Mouse (Mus musculus): ENCODE results near the gene Chga. TPM values are rescaled to one million over a fixed set of nuclear protein-coding genes. Genes with fewer than 3 reads are reported as not detected.

The Chga gene
- polyA plus RNA-seq (2012; rRNA removed) = 187 and 216 TPM in 2 replicates

- peak; percentile 90 to 92 for DNase-seq
- Histone ChIP-seq H3K27me3 (ENCODE audit: control insufficient read depth, insufficient read depth, low read length) (no peaks in the 10 kb centered on the region), H3K4me3 (replicated peaks; ENCODE audit: insufficient read depth, low read depth, low read length) (peak within 1 kb of the TSS; percentile 76), H3K4me1 (ENCODE audit: control insufficient read depth, insufficient read depth, low read length) (peaks cover 10% of the 10 kb centered on the region; the same call in 1 of the 2 replicates), H3K27ac (ENCODE audit: insufficient read depth, low read length) (peak within 1 kb of the TSS; percentile 41)
- 2% methylated on average over 46 of the region's 48 CpGs for WGBS
- TF ChIP-seq POLR2A (IDR thresholded peaks at IDR 0.05; ENCODE audit: borderline replicate concordance, insufficient read depth, low read length) (peak; percentile 99), CTCF (IDR thresholded peaks at IDR 0.05; ENCODE audit: borderline replicate concordance, insufficient read depth, low read depth, low read length) (no peak; the same call in 1 of the 2 replicates)
Measured at GRCm38 (mm10) chr12:102554721-102555516, at the start of gene Chga. Gene Chga (plus strand): TSS chr12:102554969.

- Histone ChIP-seq H3K4me1 (ENCODE audit: control insufficient read depth, insufficient read depth, low read length) (0 out of 2 replicates have a peak, but pooled peaks cover 3% of the 10 kb centered on the region), H3K4me3 (replicated peaks; ENCODE audit: insufficient read depth, low read depth, low read length) (no peak overlapping the region), H3K27ac (ENCODE audit: insufficient read depth, low read length) (no peak overlapping the region), H3K27me3 (ENCODE audit: control insufficient read depth, insufficient read depth, low read length) (no peaks in the 10 kb centered on the region)
- TF ChIP-seq POLR2A (IDR thresholded peaks at IDR 0.05; ENCODE audit: borderline replicate concordance, insufficient read depth, low read length) (no peak), CTCF (IDR thresholded peaks at IDR 0.05; ENCODE audit: borderline replicate concordance, insufficient read depth, low read depth, low read length) (no peak)
- 86% methylated on average over 9 of the region's 9 CpGs for WGBS
- DNase-seq = no peak
Measured at GRCm38 (mm10) chr12:102505131-102505713, 49.5 kb upstream of the Chga start.

GRCm38 (mm10) chr12:102505949-102506348, 48.8 kb upstream of the Chga start:
- TF ChIP-seq CTCF (IDR thresholded peaks at IDR 0.05; ENCODE audit: borderline replicate concordance, insufficient read depth, low read depth, low read length) = no peak
- no peak for TF ChIP-seq POLR2A (IDR thresholded peaks at IDR 0.05; ENCODE audit: borderline replicate concordance, insufficient read depth, low read length)
- Histone ChIP-seq H3K27ac (ENCODE audit: insufficient read depth, low read length) (no peak overlapping the region), H3K27me3 (ENCODE audit: control insufficient read depth, insufficient read depth, low read length) (no peaks in the 10 kb centered on the region), H3K4me3 (replicated peaks; ENCODE audit: insufficient read depth, low read depth, low read length) (no peak overlapping the region), H3K4me1 (ENCODE audit: control insufficient read depth, insufficient read depth, low read length) (peaks cover 7% of the 10 kb centered on the region)
- 97% methylated on average over 7 of the region's 7 CpGs for WGBS
- DNase-seq = no peak

GRCm38 (mm10) chr12:102511363-102511762, 43.4 kb upstream of the Chga start:
- WGBS = 5% methylated on average over 3 of the region's 3 CpGs
- Histone ChIP-seq H3K4me3 (replicated peaks; ENCODE audit: insufficient read depth, low read depth, low read length) (no peak overlapping the region), H3K27ac (ENCODE audit: insufficient read depth, low read length) (no peak overlapping the region), H3K4me1 (ENCODE audit: control insufficient read depth, insufficient read depth, low read length) (peaks cover 15% of the 10 kb centered on the region), H3K27me3 (ENCODE audit: control insufficient read depth, insufficient read depth, low read length) (no peaks in the 10 kb centered on the region)
- no peak for TF ChIP-seq CTCF (IDR thresholded peaks at IDR 0.05; ENCODE audit: borderline replicate concordance, insufficient read depth, low read depth, low read length)
- no peak for TF ChIP-seq POLR2A (IDR thresholded peaks at IDR 0.05; ENCODE audit: borderline replicate concordance, insufficient read depth, low read length)
- peak; percentile 76 to 84 for DNase-seq

GRCm38 (mm10) chr12:102514151-102514550, 40.6 kb upstream of the Chga start:
- H3K27me3 ChIP-seq (ENCODE audit: control insufficient read depth, insufficient read depth, low read length) = no peaks in the 10 kb centered on the region
- no peak overlapping the region for H3K4me3 ChIP-seq (replicated peaks; ENCODE audit: insufficient read depth, low read depth, low read length)
- H3K4me1 ChIP-seq (ENCODE audit: control insufficient read depth, insufficient read depth, low read length) = peaks cover 15% of the 10 kb centered on the region
- DNase-seq = no peak
- WGBS = 86% methylated on average over 6 of the region's 6 CpGs
- H3K27ac ChIP-seq (ENCODE audit: insufficient read depth, low read length) = no peak overlapping the region
- TF ChIP-seq CTCF (IDR thresholded peaks at IDR 0.05; ENCODE audit: borderline replicate concordance, insufficient read depth, low read depth, low read length) (no peak), POLR2A (IDR thresholded peaks at IDR 0.05; ENCODE audit: borderline replicate concordance, insufficient read depth, low read length) (no peak)

- Histone ChIP-seq H3K4me3 (replicated peaks; ENCODE audit: insufficient read depth, low read depth, low read length) (no peak overlapping the region), H3K27ac (ENCODE audit: insufficient read depth, low read length) (no peak overlapping the region), H3K4me1 (ENCODE audit: control insufficient read depth, insufficient read depth, low read length) (peaks cover 14% of the 10 kb centered on the region), H3K27me3 (ENCODE audit: control insufficient read depth, insufficient read depth, low read length) (no peaks in the 10 kb centered on the region)
- TF ChIP-seq POLR2A (IDR thresholded peaks at IDR 0.05; ENCODE audit: borderline replicate concordance, insufficient read depth, low read length) (no peak), CTCF (IDR thresholded peaks at IDR 0.05; ENCODE audit: borderline replicate concordance, insufficient read depth, low read depth, low read length) (no peak)
- no peak for DNase-seq
- WGBS = 87% methylated on average over 6 of the region's 6 CpGs
Measured at GRCm38 (mm10) chr12:102514751-102515150, 40.0 kb upstream of the Chga start.

- H3K4me3 ChIP-seq (replicated peaks; ENCODE audit: insufficient read depth, low read depth, low read length) = no peak overlapping the region
- TF ChIP-seq CTCF (IDR thresholded peaks at IDR 0.05; ENCODE audit: borderline replicate concordance, insufficient read depth, low read depth, low read length) (no peak), POLR2A (IDR thresholded peaks at IDR 0.05; ENCODE audit: borderline replicate concordance, insufficient read depth, low read length) (no peak)
- WGBS = 41% methylated on average over 4 of the region's 4 CpGs
- peaks cover 6% of the 10 kb centered on the region; the same call in 1 of the 2 replicates for H3K4me1 ChIP-seq (ENCODE audit: control insufficient read depth, insufficient read depth, low read length)
- H3K27ac ChIP-seq (ENCODE audit: insufficient read depth, low read length) = no peak overlapping the region
- no peak for DNase-seq
- H3K27me3 ChIP-seq (ENCODE audit: control insufficient read depth, insufficient read depth, low read length) = no peaks in the 10 kb centered on the region
Measured at GRCm38 (mm10) chr12:102516151-102516550, 38.6 kb upstream of the Chga start.

Data from cerebellum, adult 2 months (tissue).